Mouse (Mus musculus) embryonic facial prominence, embryonic 13.5 days (tissue): Measurements from ENCODE around the gene Rasgrp1. TPM values are rescaled to one million over a fixed set of nuclear protein-coding genes. Genes with fewer than 3 reads are reported as not detected.

Experiments used
- ATAC-seq: fragments of 200-750 bp; cut with Nextera tagmentation; 2 replicates; pipeline ENCODE4 v1.8.0; 2017; ENCODE audit warnings: low read depth; ENCODE audit not compliant: insufficient number of reproducible peaks, insufficient read depth, low FRiP score, low TSS enrichment
- H3K27ac ChIP-seq: fragments of 300-500 bp; sonication (generic); 2 replicates; pipeline ENCODE4 v1.5.1; 2015; ENCODE audit warnings: moderate library complexity, mild to moderate bottlenecking, inconsistent platforms
- H3K27me3 ChIP-seq: fragments of 300-500 bp; sonication (generic); 2 replicates; pipeline ENCODE4 v1.6.1; 2015; ENCODE audit warnings: mild to moderate bottlenecking, inconsistent platforms
- H3K36me3 ChIP-seq: fragments of 300-500 bp; sonication (generic); 2 replicates; pipeline ENCODE4 v1.6.1; 2015; ENCODE audit warnings: mild to moderate bottlenecking, inconsistent platforms
- H3K4me1 ChIP-seq: fragments of 300-500 bp; sonication (generic); 2 replicates; pipeline ENCODE4 v1.6.1; 2015; ENCODE audit warnings: inconsistent platforms
- H3K4me2 ChIP-seq: fragments of 300-500 bp; sonication (generic); 2 replicates; pipeline ENCODE4 v1.6.1; 2015; ENCODE audit warnings: moderate library complexity, mild to moderate bottlenecking, inconsistent platforms
- H3K4me3 ChIP-seq: fragments of 300-500 bp; sonication (generic); 2 replicates; pipeline ENCODE4 v1.5.1; 2015; ENCODE audit warnings: mild to moderate bottlenecking, inconsistent platforms
- H3K9ac ChIP-seq: fragments of 300-500 bp; sonication (generic); 2 replicates; pipeline ENCODE4 v1.6.1; 2015; ENCODE audit warnings: mild to moderate bottlenecking, inconsistent platforms
- H3K9me3 ChIP-seq: fragments of 300-500 bp; sonication (generic); 2 replicates; pipeline ENCODE4 v1.6.1; 2016; ENCODE audit warnings: inconsistent platforms
- WGBS: fragments of 180-500 bp; shearing (Covaris S2); methylation state at CpG from one replicate; pipeline ENCODE4 v1.1.7; 2015; ENCODE audit warnings: mixed read lengths; 5-methylcytosine and 5-hydroxymethylcytosine counted together
- polyA plus RNA-seq: library from polyadenylated mRNA; unstranded; fragments of >200 nt; fragmentation: Nextera tagmentation; extraction: Ambion mirVana; gene quantifications from 2 replicates; pipeline ENCODE4 v1.2.1, GENCODE M21; 2015

Rasgrp1 gene
- polyA plus RNA-seq, 1 experiment from 2014 or later = 1.1 TPM

- ATAC-seq = no peak
- peaks cover 1% of the 10 kb centered on the region; the same call in 1 of the 2 replicates for H3K9me3 ChIP-seq
- no peaks in the 10 kb centered on the region for H3K36me3 ChIP-seq
- no peak overlapping the region for H3K9ac ChIP-seq
- no peaks in the 10 kb centered on the region for H3K27me3 ChIP-seq
- no peak overlapping the region for H3K4me3 ChIP-seq
- no peak overlapping the region for H3K4me2 ChIP-seq
- no peaks in the 10 kb centered on the region for H3K4me1 ChIP-seq
- WGBS = 88% methylated on average over 8 of the region's 8 CpGs
- H3K27ac ChIP-seq = no peak overlapping the region
These were observed 20.4 kb downstream of the Rasgrp1 start for GRCm38 (mm10) chr2:117322399-117322798.

DNA sequence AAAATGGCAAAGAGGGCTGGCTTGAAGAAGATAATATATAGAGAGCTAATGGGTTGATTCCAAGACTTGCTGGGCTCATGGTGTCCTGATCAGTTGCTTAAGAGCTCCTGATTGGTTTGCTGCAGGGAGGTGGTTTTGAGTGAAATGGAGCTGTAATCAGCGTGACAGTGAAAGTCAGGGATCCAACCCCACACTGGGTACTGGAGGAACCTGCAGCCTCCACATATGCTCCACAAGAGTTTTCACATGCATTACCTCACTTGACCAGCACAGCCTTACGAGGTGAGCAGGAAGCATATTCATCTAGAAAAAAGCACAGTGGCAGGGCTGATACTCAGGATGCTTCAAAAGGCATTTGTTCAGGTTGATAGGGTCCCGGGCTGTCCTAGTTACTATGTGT is 21.6 kb downstream of the Rasgrp1 start:
- no peak for ATAC-seq
- no peaks in the 10 kb centered on the region for H3K36me3 ChIP-seq
- H3K4me3 ChIP-seq = no peak overlapping the region
- H3K9me3 ChIP-seq = peaks cover 8% of the 10 kb centered on the region; the same call in 1 of the 2 replicates
- no peak overlapping the region for H3K9ac ChIP-seq
- no peak overlapping the region for H3K27ac ChIP-seq
- no peak overlapping the region for H3K4me2 ChIP-seq
- H3K27me3 ChIP-seq = no peaks in the 10 kb centered on the region
- no peaks in the 10 kb centered on the region for H3K4me1 ChIP-seq
- WGBS = 81% methylated on average over 3 of the region's 3 CpGs

DNA sequence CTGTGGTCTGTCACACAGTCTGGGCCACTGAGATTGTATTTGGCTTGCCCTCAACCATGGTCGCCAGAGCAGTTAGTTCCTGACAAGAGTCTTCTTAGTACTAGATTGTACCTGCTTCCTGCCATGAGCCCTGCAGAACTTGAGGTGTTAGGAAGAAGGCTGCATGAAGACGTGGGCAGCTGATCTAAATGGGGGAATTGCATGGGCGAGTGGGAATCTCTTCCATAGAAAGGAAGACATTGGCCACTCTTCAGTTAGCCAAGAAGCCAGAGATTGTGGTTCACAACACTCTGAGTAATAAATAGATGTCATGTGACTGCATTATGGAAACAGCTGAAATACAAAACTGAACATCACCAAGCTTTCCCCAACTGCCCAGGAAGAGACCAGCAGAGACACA is 23.8 kb downstream of the Rasgrp1 start:
- no peaks in the 10 kb centered on the region for H3K36me3 ChIP-seq
- H3K9me3 ChIP-seq = peaks cover 8% of the 10 kb centered on the region; the same call in 1 of the 2 replicates
- no peak overlapping the region for H3K9ac ChIP-seq
- H3K4me2 ChIP-seq = no peak overlapping the region
- no peaks in the 10 kb centered on the region for H3K27me3 ChIP-seq
- 80% methylated on average over 3 of the region's 3 CpGs for WGBS
- no peak for ATAC-seq
- H3K4me3 ChIP-seq = no peak overlapping the region
- no peak overlapping the region for H3K27ac ChIP-seq
- no peaks in the 10 kb centered on the region for H3K4me1 ChIP-seq

GRCm38 (mm10) chr2:117313586-117314235 is 29.1 kb downstream of the Rasgrp1 start:
- Histone ChIP-seq H3K27ac (no peak overlapping the region), H3K9me3 (peaks cover 8% of the 10 kb centered on the region; the same call in 1 of the 2 replicates), H3K4me3 (no peak overlapping the region), H3K36me3 (no peaks in the 10 kb centered on the region), H3K4me1 (0 out of 2 replicates have a peak, but pooled peaks cover 4% of the 10 kb centered on the region), H3K9ac (no peak overlapping the region), H3K27me3 (no peaks in the 10 kb centered on the region), H3K4me2 (no peak overlapping the region)
- no peak for ATAC-seq
- 88% methylated on average over 5 of the region's 5 CpGs for WGBS

DNA sequence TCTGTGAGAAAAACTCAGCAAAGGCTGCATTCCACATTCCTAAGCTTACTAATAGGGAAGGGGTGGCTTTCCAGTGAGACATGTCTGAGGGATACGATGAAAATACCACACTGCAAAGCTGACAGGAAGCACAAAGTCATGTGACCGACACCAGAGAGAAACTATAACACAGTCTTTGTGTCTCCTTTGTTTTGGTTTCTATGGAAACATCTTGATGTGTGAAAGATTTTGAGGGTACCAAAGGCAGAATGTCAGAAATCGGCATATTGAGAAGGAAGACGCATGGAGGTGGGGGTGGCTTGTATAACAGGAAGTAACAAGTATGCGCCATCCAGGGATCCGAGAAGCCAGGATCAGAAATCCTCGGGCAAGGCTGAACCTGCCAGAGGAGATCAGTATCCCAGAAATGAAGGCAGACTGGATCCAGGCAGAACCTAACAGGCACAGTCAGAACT is 30.3 kb downstream of the Rasgrp1 start:
- H3K4me2 ChIP-seq = 0 out of 2 replicates have a peak overlapping the region, but pooled peaks have one; percentile 10
- ATAC-seq = no peak
- 60% methylated on average over 7 of the region's 7 CpGs for WGBS

DNA sequence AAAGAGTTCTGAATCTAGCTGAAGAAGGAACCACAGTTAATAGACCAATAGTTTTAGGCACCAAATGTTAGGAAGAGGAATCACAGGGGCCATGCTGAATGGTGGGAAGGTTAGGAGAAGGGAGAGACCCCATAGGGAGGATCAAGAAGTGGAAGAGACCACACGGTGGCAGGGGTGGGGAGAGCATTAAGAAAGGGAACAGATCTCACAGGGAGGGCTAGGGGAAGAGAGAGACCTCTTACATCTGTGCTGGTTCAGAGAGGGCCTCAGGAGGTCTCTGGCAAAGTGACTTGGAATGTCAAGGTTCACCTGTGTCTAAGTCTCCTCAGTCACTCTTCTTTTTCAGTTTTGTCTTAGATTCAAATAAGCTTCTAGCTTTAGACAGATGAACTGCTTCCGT is 30.8 kb downstream of the Rasgrp1 start:
- Histone ChIP-seq H3K27ac (peak overlapping the region; percentile 39; the same call in 1 of the 2 replicates), H3K9ac (no peak overlapping the region), H3K36me3 (no peaks in the 10 kb centered on the region), H3K4me1 (0 out of 2 replicates have a peak, but pooled peaks cover 4% of the 10 kb centered on the region), H3K27me3 (no peaks in the 10 kb centered on the region), H3K4me2 (no peak overlapping the region), H3K9me3 (0 out of 2 replicates have a peak, but pooled peaks cover 5% of the 10 kb centered on the region), H3K4me3 (no peak overlapping the region)
- ATAC-seq = no peak
- WGBS = 40% methylated on average over 2 of the region's 2 CpGs

More for the DNA sequence above, 30.3 kb downstream of the Rasgrp1 start:
- Histone ChIP-seq H3K27ac (0 out of 2 replicates have a peak overlapping the region, but pooled peaks have one; percentile 39), H3K4me1 (0 out of 2 replicates have a peak, but pooled peaks cover 4% of the 10 kb centered on the region), H3K36me3 (no peaks in the 10 kb centered on the region), H3K4me3 (no peak overlapping the region), H3K9ac (no peak overlapping the region), H3K27me3 (no peaks in the 10 kb centered on the region), H3K9me3 (peaks cover 8% of the 10 kb centered on the region; the same call in 1 of the 2 replicates)

GRCm38 (mm10) chr2:117311349-117311748 is 31.5 kb downstream of the Rasgrp1 start:
- Histone ChIP-seq H3K4me1 (0 out of 2 replicates have a peak, but pooled peaks cover 4% of the 10 kb centered on the region), H3K27me3 (no peaks in the 10 kb centered on the region), H3K9ac (no peak overlapping the region), H3K4me3 (no peak overlapping the region), H3K27ac (no peak overlapping the region), H3K36me3 (no peaks in the 10 kb centered on the region), H3K9me3 (no peaks in the 10 kb centered on the region), H3K4me2 (no peak overlapping the region)
- no peak for ATAC-seq
- WGBS = 44% methylated on average over 1 of the region's 1 CpGs

GRCm38 (mm10) chr2:117309046-117309445 is 33.8 kb downstream of the Rasgrp1 start:
- Histone ChIP-seq H3K27me3 (no peaks in the 10 kb centered on the region), H3K36me3 (no peaks in the 10 kb centered on the region), H3K9ac (no peak overlapping the region), H3K27ac (no peak overlapping the region), H3K4me3 (no peak overlapping the region), H3K9me3 (no peaks in the 10 kb centered on the region), H3K4me1 (0 out of 2 replicates have a peak, but pooled peaks cover 4% of the 10 kb centered on the region), H3K4me2 (no peak overlapping the region)
- no peak for ATAC-seq
- 85% methylated on average over 2 of the region's 2 CpGs for WGBS

DNA sequence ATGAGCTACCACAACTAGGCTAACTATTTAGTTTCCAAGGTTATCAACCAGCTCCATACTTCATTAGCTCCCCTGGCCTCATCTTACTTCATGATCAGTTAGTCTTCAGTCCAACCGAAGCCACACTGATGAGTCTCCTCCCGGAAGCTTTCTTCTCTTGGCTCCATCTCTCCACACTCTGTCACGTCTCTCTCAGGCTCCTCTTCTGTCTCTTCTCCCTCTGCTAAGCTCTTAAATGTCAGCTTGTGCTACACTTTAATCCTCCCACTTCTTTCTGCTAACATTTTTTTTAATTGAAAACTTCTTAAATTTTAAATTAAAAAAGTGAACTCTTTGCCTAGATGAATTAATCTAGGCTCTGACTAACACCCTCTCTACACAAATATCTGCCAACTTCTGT is 34.8 kb downstream of the Rasgrp1 start:
- H3K4me1 ChIP-seq = 0 out of 2 replicates have a peak, but pooled peaks cover 4% of the 10 kb centered on the region
- ATAC-seq = no peak
- H3K9me3 ChIP-seq = no peaks in the 10 kb centered on the region
- H3K9ac ChIP-seq = no peak overlapping the region
- H3K27ac ChIP-seq = no peak overlapping the region
- no peaks in the 10 kb centered on the region for H3K36me3 ChIP-seq
- H3K4me3 ChIP-seq = no peak overlapping the region
- 85% methylated on average over 3 of the region's 3 CpGs for WGBS
- no peaks in the 10 kb centered on the region for H3K27me3 ChIP-seq
- H3K4me2 ChIP-seq = no peak overlapping the region

DNA sequence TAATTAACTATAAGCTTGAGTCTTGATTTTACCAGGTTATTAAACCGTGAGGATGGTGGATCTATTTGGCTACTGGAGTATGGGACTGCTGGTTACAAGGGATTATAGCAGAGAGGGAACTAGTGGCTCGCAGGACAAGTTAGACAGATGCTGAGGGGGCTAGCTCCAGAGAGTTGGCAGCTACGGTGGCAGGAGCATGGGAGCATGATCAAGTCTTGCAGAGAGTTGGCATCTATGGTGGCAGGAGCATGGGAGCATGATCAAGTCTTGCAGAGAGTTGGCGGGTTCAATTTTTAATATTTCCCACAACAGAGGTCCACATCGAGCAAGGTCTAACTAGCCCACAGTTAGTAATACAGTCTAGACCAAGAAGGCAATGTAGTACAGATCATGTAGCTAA is 37.9 kb downstream of the Rasgrp1 start:
- H3K27me3 ChIP-seq = no peaks in the 10 kb centered on the region
- no peaks in the 10 kb centered on the region for H3K9me3 ChIP-seq
- H3K4me2 ChIP-seq = no peak overlapping the region
- no peaks in the 10 kb centered on the region for H3K36me3 ChIP-seq
- no peak overlapping the region for H3K4me3 ChIP-seq
- H3K4me1 ChIP-seq = 0 out of 2 replicates have a peak, but pooled peaks cover 4% of the 10 kb centered on the region
- no peak for ATAC-seq
- no peak overlapping the region for H3K27ac ChIP-seq
- WGBS = 85% methylated on average over 5 of the region's 5 CpGs
- H3K9ac ChIP-seq = no peak overlapping the region

- Histone ChIP-seq H3K27ac (no peak overlapping the region), H3K4me3 (no peak overlapping the region), H3K36me3 (no peaks in the 10 kb centered on the region), H3K9me3 (no peaks in the 10 kb centered on the region), H3K9ac (no peak overlapping the region), H3K27me3 (no peaks in the 10 kb centered on the region), H3K4me1 (0 out of 2 replicates have a peak, but pooled peaks cover 5% of the 10 kb centered on the region), H3K4me2 (no peak overlapping the region)
- no peak for ATAC-seq
- 88% methylated on average over 12 of the region's 12 CpGs for WGBS
These were observed 39.1 kb downstream of the Rasgrp1 start for GRCm38 (mm10) chr2:117303391-117304350.
